Mouse (Mus musculus): ENCODE data around the gene Galnt10.
"Not testable (repeated sequence)": the region's sequence is repeated elsewhere in the genome, so short reads cannot be mapped to it uniquely, and the experiment has no call there.

The Galnt10 gene

GRCm38 (mm10) chr11:57790866-57791535 lies 145.8 kb downstream of the Galnt10 start:
- no peak for DNase-seq (ENCODE audit: low read depth, low spot score)

- DNase-seq (ENCODE audit: low read depth, low spot score), result no peak
Observed at GRCm38 (mm10) chr11:57795086-57795485, 149.8 kb downstream of the Galnt10 start.

GRCm38 (mm10) chr11:57797828-57798227 lies 152.6 kb downstream of the Galnt10 start:
- no peak for DNase-seq (ENCODE audit: low read depth, low spot score)

GRCm38 (mm10) chr11:57799456-57799855 lies 154.2 kb downstream of the Galnt10 start:
- DNase-seq (ENCODE audit: low read depth, low spot score), result no peak

- no peak for DNase-seq (ENCODE audit: low read depth, low spot score)
Observed at GRCm38 (mm10) chr11:57800266-57800951, 155.2 kb downstream of the Galnt10 start.

GRCm38 (mm10) chr11:57800971-57801765 lies 155.9 kb downstream of the Galnt10 start, which contains the start of gene Sap30l:
Gene Sap30l, plus strand, starts transcription at chr11:57801637.
- DNase-seq (ENCODE audit: low read depth, low spot score), result peak; percentile 84

- DNase-seq (ENCODE audit: low read depth, low spot score), result no peak
Observed at GRCm38 (mm10) chr11:57801766-57802510, 156.7 kb downstream of the Galnt10 start.

- no peak for DNase-seq (ENCODE audit: low read depth, low spot score)
Observed at GRCm38 (mm10) chr11:57802511-57802870, 157.2 kb downstream of the Galnt10 start.

- no peak for DNase-seq (ENCODE audit: low read depth, low spot score)
Observed at GRCm38 (mm10) chr11:57805047-57805446, 159.8 kb downstream of the Galnt10 start.

GRCm38 (mm10) chr11:57809017-57809731 lies 163.9 kb downstream of the Galnt10 start:
- DNase-seq (ENCODE audit: low read depth, low spot score), result no peak

GRCm38 (mm10) chr11:57809732-57810098 lies 164.5 kb downstream of the Galnt10 start:
- no peak for DNase-seq (ENCODE audit: low read depth, low spot score)

- DNase-seq (ENCODE audit: low read depth, low spot score), result no peak
Observed at GRCm38 (mm10) chr11:57811006-57811405, 165.8 kb downstream of the Galnt10 start.

GRCm38 (mm10) chr11:57812212-57812611 lies 167.0 kb downstream of the Galnt10 start:
- DNase-seq (ENCODE audit: low read depth, low spot score), result no peak

GRCm38 (mm10) chr11:57813641-57814040 lies 168.4 kb downstream of the Galnt10 start:
- no peak for DNase-seq (ENCODE audit: low read depth, low spot score)

- no peak for DNase-seq (ENCODE audit: low read depth, low spot score)
Observed at GRCm38 (mm10) chr11:57818189-57818588, 172.9 kb downstream of the Galnt10 start.

- DNase-seq (ENCODE audit: low read depth, low spot score), result peak; percentile 16
Observed at GRCm38 (mm10) chr11:57819999-57820581, 174.8 kb downstream of the Galnt10 start.

GRCm38 (mm10) chr11:57823159-57823558 lies 177.9 kb downstream of the Galnt10 start:
- not testable (repeated sequence) for DNase-seq (ENCODE audit: low read depth, low spot score)

- DNase-seq (ENCODE audit: low read depth, low spot score), result no peak
Observed at GRCm38 (mm10) chr11:57823714-57824113, 178.5 kb downstream of the Galnt10 start.

- not testable (repeated sequence) for DNase-seq (ENCODE audit: low read depth, low spot score)
Observed at GRCm38 (mm10) chr11:57825234-57825633, 180.0 kb downstream of the Galnt10 start.

- no peak for DNase-seq (ENCODE audit: low read depth, low spot score)
Observed at GRCm38 (mm10) chr11:57827048-57827914, 182.0 kb downstream of the Galnt10 start.
